Mouse (Mus musculus): ENCODE data around the gene Stat5b.

GRCm38 (mm10) chr11:100761547-100762045, 88.9 kb downstream of the Stat5b start:
- TF ChIP-seq TAL1 (IDR thresholded peaks at IDR 0.05; ENCODE audit: low read length), result no peak
- no peak for TF ChIP-seq GATA1 (IDR thresholded peaks at IDR 0.05; ENCODE audit: low read length)

All from erythroblast, embryonic 14.5 days (primary cell).